Mouse (Mus musculus): ENCODE measurements around the gene Ubc. TPM values are rescaled to one million over a fixed set of nuclear protein-coding genes. Genes with fewer than 3 reads are reported as not detected.
"Not testable (repeated sequence)": the region's sequence is repeated elsewhere in the genome, so short reads cannot be mapped to it uniquely, and the experiment has no call there.

Gene Ubc
- polyA plus RNA-seq, 1 experiment from 2014 or later = 833 TPM

GRCm38 (mm10) chr5:125416183-125416582, 26.2 kb upstream of the Ubc start:
- Histone ChIP-seq H3K9ac (ENCODE audit: low read depth, low read length) (no peak overlapping the region), H3K4me2 (no peak overlapping the region), H3K9me3 (replicated peaks; ENCODE audit: control insufficient read depth, low read length) (no peaks in the 10 kb centered on the region), H3K27ac (ENCODE audit: low read depth, low read length) (no peak overlapping the region), H3K27me3 (ENCODE audit: control insufficient read depth, insufficient read depth, low read length) (no peaks in the 10 kb centered on the region), H3K36me3 (ENCODE audit: control insufficient read depth, insufficient read depth, low read length) (peaks cover 40% of the 10 kb centered on the region), H3K4me1 (ENCODE audit: control insufficient read depth, insufficient read depth, low read length) (no peaks in the 10 kb centered on the region), H3K4me3 (ENCODE audit: low read depth, low read length) (no peak overlapping the region)
- ATAC-seq (replicated peaks; ENCODE audit: insufficient number of reproducible peaks, low FRiP score, low TSS enrichment) = no peak
- 89% methylated on average over 8 of the region's 8 CpGs for WGBS (ENCODE audit: insufficient replicate concordance)

GRCm38 (mm10) chr5:125413763-125414162, 23.8 kb upstream of the Ubc start:
- Histone ChIP-seq H3K9ac (ENCODE audit: low read depth, low read length) (no peak overlapping the region), H3K27me3 (ENCODE audit: control insufficient read depth, insufficient read depth, low read length) (no peaks in the 10 kb centered on the region), H3K27ac (ENCODE audit: low read depth, low read length) (peak overlapping the region; percentile 54; the same call in 1 of the 2 replicates), H3K36me3 (ENCODE audit: control insufficient read depth, insufficient read depth, low read length) (peaks cover 31% of the 10 kb centered on the region), H3K4me2 (no peak overlapping the region), H3K9me3 (replicated peaks; ENCODE audit: control insufficient read depth, low read length) (no peaks in the 10 kb centered on the region), H3K4me3 (ENCODE audit: low read depth, low read length) (no peak overlapping the region), H3K4me1 (ENCODE audit: control insufficient read depth, insufficient read depth, low read length) (peaks cover 10% of the 10 kb centered on the region)
- ATAC-seq (replicated peaks; ENCODE audit: insufficient number of reproducible peaks, low FRiP score, low TSS enrichment) = no peak
- 59% methylated on average over 4 of the region's 4 CpGs for WGBS (ENCODE audit: insufficient replicate concordance)

DNA sequence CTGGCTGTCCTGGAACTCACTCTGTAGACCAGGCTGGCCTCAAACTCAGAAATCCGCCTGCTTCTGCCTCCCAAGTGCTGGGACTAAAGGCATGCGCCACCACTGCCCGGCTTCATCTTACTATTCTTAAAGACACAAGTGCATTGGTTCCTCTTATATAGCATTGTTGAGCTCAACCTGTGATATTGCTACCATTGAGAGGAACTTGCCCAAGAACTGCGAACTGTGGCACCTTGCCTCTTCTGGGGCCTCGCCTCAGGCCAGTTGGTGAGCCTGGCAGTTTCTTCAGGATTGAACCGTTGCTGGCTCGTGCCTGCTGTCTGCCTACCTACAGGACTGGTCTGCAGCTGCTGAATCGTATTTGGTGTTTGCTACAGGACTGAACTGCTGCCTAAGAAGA, 22.5 kb upstream of the Ubc start:
- not testable (repeated sequence) for H3K9ac ChIP-seq (ENCODE audit: low read depth, low read length); H3K4me3 ChIP-seq (ENCODE audit: low read depth, low read length); H3K9me3 ChIP-seq (replicated peaks; ENCODE audit: control insufficient read depth, low read length); H3K4me2 ChIP-seq; H3K27me3 ChIP-seq (ENCODE audit: control insufficient read depth, insufficient read depth, low read length); ATAC-seq (replicated peaks; ENCODE audit: insufficient number of reproducible peaks, low FRiP score, low TSS enrichment); H3K27ac ChIP-seq (ENCODE audit: low read depth, low read length); H3K4me1 ChIP-seq (ENCODE audit: control insufficient read depth, insufficient read depth, low read length)
- peaks cover 23% of the 10 kb centered on the region for H3K36me3 ChIP-seq (ENCODE audit: control insufficient read depth, insufficient read depth, low read length)
- WGBS (ENCODE audit: insufficient replicate concordance) = 87% methylated on average over 8 of the region's 8 CpGs

GRCm38 (mm10) chr5:125411972-125412530, 22.0 kb upstream of the Ubc start:
- no peak for ATAC-seq (replicated peaks; ENCODE audit: insufficient number of reproducible peaks, low FRiP score, low TSS enrichment)

DNA sequence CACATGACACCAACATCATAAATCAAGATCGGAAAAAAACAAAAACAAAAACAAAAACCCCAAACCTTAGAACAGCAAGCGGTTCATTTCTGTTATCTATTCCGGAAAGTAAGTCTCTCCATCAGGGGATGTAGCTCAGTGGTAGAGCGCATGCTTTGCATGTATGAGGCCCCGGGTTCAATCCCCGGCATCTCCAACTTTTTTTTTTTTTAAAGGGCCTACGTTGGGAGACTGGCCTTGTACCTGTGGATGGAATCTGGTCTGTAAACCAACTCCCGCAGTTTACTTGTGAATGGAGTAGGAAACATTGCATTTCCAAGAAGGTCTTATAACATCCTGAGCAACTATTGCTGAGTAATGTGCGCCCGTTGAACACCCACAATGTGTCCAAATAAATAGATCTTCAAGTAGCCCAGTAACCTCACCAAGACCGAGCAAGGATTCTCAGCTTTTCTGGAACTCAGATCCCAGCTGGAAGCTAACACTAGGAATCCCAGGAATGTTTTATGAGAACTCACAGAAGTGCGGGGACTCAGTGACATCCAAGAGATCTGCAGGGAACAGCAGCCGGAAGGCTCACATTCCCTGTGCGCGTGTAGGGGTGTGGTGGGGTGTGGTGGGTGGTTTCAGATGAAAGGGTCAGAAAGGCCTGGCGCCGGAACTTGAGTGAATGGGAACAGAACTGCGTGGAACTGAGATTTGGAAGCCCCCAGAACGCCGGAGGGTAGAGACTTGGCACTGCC, 19.5 kb upstream of the Ubc start:
- Histone ChIP-seq H3K27ac (ENCODE audit: low read depth, low read length) (peak overlapping the region; percentile 64; the same call in 1 of the 2 replicates), H3K9ac (ENCODE audit: low read depth, low read length) (peak overlapping the region; percentile 69), H3K9me3 (replicated peaks; ENCODE audit: control insufficient read depth, low read length) (no peaks in the 10 kb centered on the region), H3K4me1 (ENCODE audit: control insufficient read depth, insufficient read depth, low read length) (peaks cover 13% of the 10 kb centered on the region), H3K4me3 (ENCODE audit: low read depth, low read length) (peak overlapping the region; percentile 51), H3K4me2 (peak overlapping the region; percentile 69), H3K36me3 (ENCODE audit: control insufficient read depth, insufficient read depth, low read length) (peaks cover 4% of the 10 kb centered on the region; the same call in 1 of the 2 replicates), H3K27me3 (ENCODE audit: control insufficient read depth, insufficient read depth, low read length) (no peaks in the 10 kb centered on the region)
- peak; percentile 43; the same call in 1 of the 2 replicates for ATAC-seq (replicated peaks; ENCODE audit: insufficient number of reproducible peaks, low FRiP score, low TSS enrichment)
- 7% methylated on average over 20 of the region's 20 CpGs for WGBS (ENCODE audit: insufficient replicate concordance)

More at GRCm38 (mm10) chr5:125411972-125412530, 22.0 kb upstream of the Ubc start:
- peaks cover 10% of the 10 kb centered on the region for H3K4me1 ChIP-seq (ENCODE audit: control insufficient read depth, insufficient read depth, low read length)
- H3K4me3 ChIP-seq (ENCODE audit: low read depth, low read length) = no peak overlapping the region
- peaks cover 23% of the 10 kb centered on the region for H3K36me3 ChIP-seq (ENCODE audit: control insufficient read depth, insufficient read depth, low read length)
- 49% methylated on average over 5 of the region's 5 CpGs for WGBS (ENCODE audit: insufficient replicate concordance)
- no peaks in the 10 kb centered on the region for H3K9me3 ChIP-seq (replicated peaks; ENCODE audit: control insufficient read depth, low read length)
- no peak overlapping the region for H3K4me2 ChIP-seq
- H3K27ac ChIP-seq (ENCODE audit: low read depth, low read length) = no peak overlapping the region
- no peaks in the 10 kb centered on the region for H3K27me3 ChIP-seq (ENCODE audit: control insufficient read depth, insufficient read depth, low read length)
- H3K9ac ChIP-seq (ENCODE audit: low read depth, low read length) = no peak overlapping the region

GRCm38 (mm10) chr5:125408842-125409241, 18.8 kb upstream of the Ubc start:
- H3K27me3 ChIP-seq (ENCODE audit: control insufficient read depth, insufficient read depth, low read length) = no peaks in the 10 kb centered on the region
- H3K4me1 ChIP-seq (ENCODE audit: control insufficient read depth, insufficient read depth, low read length) = peaks cover 13% of the 10 kb centered on the region
- H3K27ac ChIP-seq (ENCODE audit: low read depth, low read length) = peak overlapping the region; percentile 64; the same call in 1 of the 2 replicates
- H3K9me3 ChIP-seq (replicated peaks; ENCODE audit: control insufficient read depth, low read length) = no peaks in the 10 kb centered on the region
- peak overlapping the region; percentile 51 for H3K4me3 ChIP-seq (ENCODE audit: low read depth, low read length)
- H3K4me2 ChIP-seq = peak overlapping the region; percentile 69
- H3K9ac ChIP-seq (ENCODE audit: low read depth, low read length) = peak overlapping the region; percentile 69
- peaks cover 2% of the 10 kb centered on the region; the same call in 1 of the 2 replicates for H3K36me3 ChIP-seq (ENCODE audit: control insufficient read depth, insufficient read depth, low read length)
- WGBS (ENCODE audit: insufficient replicate concordance) = 1% methylated on average over 13 of the region's 13 CpGs
- peak; percentile 72 for ATAC-seq (replicated peaks; ENCODE audit: insufficient number of reproducible peaks, low FRiP score, low TSS enrichment)

DNA sequence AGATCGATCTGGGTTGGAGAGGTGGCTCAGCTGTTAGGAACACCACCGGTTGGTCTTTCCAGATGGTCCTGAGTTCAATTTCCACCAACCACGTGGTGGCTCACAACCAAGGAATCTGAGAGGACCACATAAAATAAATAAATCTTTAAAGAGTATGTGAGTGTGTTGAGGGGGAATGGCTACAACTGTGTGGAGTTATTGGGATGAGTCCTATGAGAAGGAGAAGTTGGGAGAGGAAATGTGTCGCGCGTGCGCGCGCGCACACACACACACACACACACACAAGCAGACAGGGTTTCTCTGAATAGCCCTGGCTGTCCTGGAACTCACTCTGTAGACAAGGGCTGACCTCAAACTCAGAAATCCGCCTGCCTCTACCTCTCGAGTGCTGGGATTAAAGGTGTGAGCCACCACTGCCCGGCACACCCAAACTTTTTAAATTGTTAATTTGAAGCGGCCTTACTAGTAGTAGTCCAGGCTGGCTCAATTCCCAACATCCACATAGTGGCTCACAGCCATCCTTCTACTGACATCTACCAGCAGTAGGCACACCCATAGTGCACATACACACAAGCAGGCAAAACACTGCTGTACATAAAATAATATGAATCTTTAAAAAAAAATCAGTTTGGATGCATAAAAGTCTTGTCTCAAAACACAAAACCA, 18.0 kb upstream of the Ubc start:
- no peak overlapping the region for H3K9ac ChIP-seq (ENCODE audit: low read depth, low read length)
- ATAC-seq (replicated peaks; ENCODE audit: insufficient number of reproducible peaks, low FRiP score, low TSS enrichment) = no peak
- H3K4me2 ChIP-seq = peak overlapping the region; percentile 69
- 67% methylated on average over 14 of the region's 14 CpGs for WGBS (ENCODE audit: insufficient replicate concordance)
- H3K4me1 ChIP-seq (ENCODE audit: control insufficient read depth, insufficient read depth, low read length) = peaks cover 13% of the 10 kb centered on the region
- H3K4me3 ChIP-seq (ENCODE audit: low read depth, low read length) = no peak overlapping the region
- no peak overlapping the region for H3K27ac ChIP-seq (ENCODE audit: low read depth, low read length)
- no peaks in the 10 kb centered on the region for H3K36me3 ChIP-seq (ENCODE audit: control insufficient read depth, insufficient read depth, low read length)
- H3K9me3 ChIP-seq (replicated peaks; ENCODE audit: control insufficient read depth, low read length) = no peaks in the 10 kb centered on the region
- H3K27me3 ChIP-seq (ENCODE audit: control insufficient read depth, insufficient read depth, low read length) = no peaks in the 10 kb centered on the region

DNA sequence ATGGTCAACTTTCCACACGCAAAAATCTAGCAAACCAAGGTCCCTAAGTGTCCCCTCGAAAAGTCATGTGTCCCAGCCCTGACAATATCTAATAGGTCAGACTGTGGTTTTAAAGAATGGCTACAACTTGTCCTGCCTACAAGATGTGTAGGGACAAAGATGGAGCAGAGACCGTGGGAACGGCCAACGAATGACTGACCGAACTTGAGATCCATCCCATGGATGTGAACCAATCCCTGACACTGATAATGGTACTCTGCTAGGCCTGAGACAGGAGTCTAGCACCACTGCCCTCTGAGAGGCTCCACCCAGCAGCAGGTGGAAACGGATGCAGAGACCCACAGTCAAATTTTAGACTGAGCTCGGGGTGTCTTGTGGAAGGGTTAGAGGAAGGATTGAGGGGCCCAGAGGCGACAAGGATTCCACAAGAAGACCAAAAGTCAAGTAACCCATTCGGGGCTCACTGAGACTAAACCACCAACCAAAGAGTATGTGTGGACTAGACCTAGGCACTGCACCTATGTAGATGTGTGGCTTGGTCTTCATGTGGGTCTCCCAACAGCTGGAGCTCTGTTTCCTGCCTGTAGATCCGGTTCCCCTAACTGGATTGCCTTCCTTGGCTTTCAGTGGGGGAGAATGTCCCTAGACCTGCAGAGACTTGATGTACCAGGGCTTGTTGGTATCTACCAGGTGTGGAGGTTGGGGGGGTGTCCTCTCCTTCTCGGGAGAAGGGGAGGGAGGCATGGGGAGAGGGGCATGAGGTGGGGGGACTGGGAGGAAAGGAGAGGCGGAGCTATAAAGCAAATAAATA, 17.2 kb upstream of the Ubc start:
- H3K9ac ChIP-seq (ENCODE audit: low read depth, low read length) = peak overlapping the region; percentile 70; the same call in 1 of the 2 replicates
- no peaks in the 10 kb centered on the region for H3K27me3 ChIP-seq (ENCODE audit: control insufficient read depth, insufficient read depth, low read length)
- ATAC-seq (replicated peaks; ENCODE audit: insufficient number of reproducible peaks, low FRiP score, low TSS enrichment) = no peak
- H3K27ac ChIP-seq (ENCODE audit: low read depth, low read length) = peak overlapping the region; percentile 86; the same call in 1 of the 2 replicates
- H3K36me3 ChIP-seq (ENCODE audit: control insufficient read depth, insufficient read depth, low read length) = no peaks in the 10 kb centered on the region
- H3K4me1 ChIP-seq (ENCODE audit: control insufficient read depth, insufficient read depth, low read length) = peaks cover 13% of the 10 kb centered on the region
- no peaks in the 10 kb centered on the region for H3K9me3 ChIP-seq (replicated peaks; ENCODE audit: control insufficient read depth, low read length)
- 54% methylated on average over 13 of the region's 13 CpGs for WGBS (ENCODE audit: insufficient replicate concordance)
- peak overlapping the region; percentile 70 for H3K4me3 ChIP-seq (ENCODE audit: low read depth, low read length)
- peak overlapping the region; percentile 85 for H3K4me2 ChIP-seq
